Mouse (Mus musculus) lung, adult 2 months (tissue): ENCODE data around the gene Acbd7.

Experiments used
- CTCF ChIP-seq: fragments of 200-500 bp; IDR thresholded peaks from 2 replicates; pipeline ENCODE4 v1.5.1; 2011; ENCODE audit warnings: mild to moderate bottlenecking, low read length, control low read depth; ENCODE audit not compliant: insufficient read depth
- POLR2A ChIP-seq: fragments of 200-500 bp; IDR thresholded peaks from 2 replicates; pipeline ENCODE4 v1.6.1; 2011; ENCODE audit warnings: low read depth, mild to moderate bottlenecking, control low read depth, low read length, borderline replicate concordance; ENCODE audit errors: extremely low read depth

DNA sequence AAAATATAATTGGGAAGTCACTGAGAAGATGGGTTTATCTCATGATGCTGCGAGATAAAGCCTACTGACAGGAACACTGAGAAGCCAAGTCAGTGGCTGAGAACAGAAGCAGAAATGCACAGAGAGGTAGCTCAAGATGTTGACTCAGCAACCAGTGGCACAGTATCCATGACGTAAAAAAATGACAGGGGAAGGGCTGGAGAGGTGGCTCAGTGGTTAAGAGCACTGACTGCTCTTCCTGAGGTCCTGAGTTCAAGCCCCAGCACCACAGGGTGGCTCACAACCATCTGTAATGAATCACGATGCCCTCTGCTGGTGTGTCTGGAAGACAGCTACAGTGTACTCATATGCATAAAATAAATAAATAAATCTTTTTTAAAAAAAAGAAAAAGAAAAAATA, 25.1 kb downstream of the Acbd7 start:
- TF ChIP-seq POLR2A (no peak), CTCF (no peak)
